Mouse (Mus musculus): ENCODE results near the gene AC161166.1. TPM values are rescaled to one million over a fixed set of nuclear protein-coding genes. Genes with fewer than 3 reads are reported as not detected.

The AC161166.1 gene
- polyA plus RNA-seq, 1 experiment, result not detected

- WGBS, result 79% methylated on average over 7 of the region's 7 CpGs
- no peak for DNase-seq (ENCODE audit: low read depth, low spot score)
Observed at GRCm38 (mm10) chr7:24470356-24470755, 41.9 kb downstream of the AC161166.1 start.

- no peak for DNase-seq (ENCODE audit: low read depth, low spot score)
- 89% methylated on average over 3 of the region's 3 CpGs for WGBS
Observed at GRCm38 (mm10) chr7:24469126-24469525, 43.1 kb downstream of the AC161166.1 start.

GRCm38 (mm10) chr7:24467886-24468285, 44.4 kb downstream of the AC161166.1 start:
- no peak for DNase-seq (ENCODE audit: low read depth, low spot score)
- WGBS, result 81% methylated on average over 5 of the region's 5 CpGs

GRCm38 (mm10) chr7:24466835-24467234, 45.4 kb downstream of the AC161166.1 start:
- WGBS, result 89% methylated on average over 6 of the region's 6 CpGs
- no peak for DNase-seq (ENCODE audit: low read depth, low spot score)

GRCm38 (mm10) chr7:24462388-24463319, 49.6 kb downstream of the AC161166.1 start, which contains the start of gene Plaur:
TSS of gene Plaur (plus strand) at chr7:24462484.
- DNase-seq (ENCODE audit: low read depth, low spot score), result peak; percentile 51
- 1% methylated on average over 27 of the region's 27 CpGs for WGBS

- DNase-seq (ENCODE audit: low read depth, low spot score), result no peak
- 20% methylated on average over 14 of the region's 14 CpGs for WGBS
Observed at GRCm38 (mm10) chr7:24461376-24462051, 50.7 kb downstream of the AC161166.1 start.

Other genes starting within 250 kb of the AC161166.1 start
- gene Zfp93, start 242.0 kb downstream of the AC161166.1 start, polyA plus RNA-seq (2012; rRNA removed), result 1.0 and 1.3 TPM in 2 replicates
- gene Zfp61, start 211.2 kb downstream of the AC161166.1 start, polyA plus RNA-seq (2012; rRNA removed), result 3.8 and 4.1 TPM in 2 replicates
- gene Zfp94, start 195.8 kb downstream of the AC161166.1 start, polyA plus RNA-seq (2012; rRNA removed), result 2.1 and 3.1 TPM in 2 replicates
- gene Tescl, start 178.5 kb downstream of the AC161166.1 start, polyA plus RNA-seq (2012; rRNA removed), result 0.16 TPM in 1 of 2 replicates, not detected in the other
- gene Lypd5, start 163.3 kb downstream of the AC161166.1 start, polyA plus RNA-seq (2012; rRNA removed), result 0.04 TPM in 1 of 2 replicates, not detected in the other
- 76.3 and 90.9 TPM in 2 replicates for gene Kcnn4, start 142.2 kb downstream of the AC161166.1 start, polyA plus RNA-seq (2012; rRNA removed)
- gene Smg9, start 112.8 kb downstream of the AC161166.1 start, polyA plus RNA-seq (2012; rRNA removed), result 40.0 and 42.2 TPM in 2 replicates
- 0.84 TPM in 1 of 2 replicates, not detected in the other for gene Irgc1, start 60.2 kb downstream of the AC161166.1 start, polyA plus RNA-seq (2012; rRNA removed)
- 10.6 and 11.6 TPM in 2 replicates for gene Plaur, start 50.0 kb downstream of the AC161166.1 start, polyA plus RNA-seq (2012; rRNA removed)
- gene Cadm4, start 30.4 kb downstream of the AC161166.1 start, polyA plus RNA-seq (2012; rRNA removed), result 2.0 and 2.7 TPM in 2 replicates
- 6.7 and 7.4 TPM in 2 replicates for gene Zfp428, start 5.4 kb downstream of the AC161166.1 start, polyA plus RNA-seq (2012; rRNA removed)
- gene Irgq, start 18.2 kb upstream of the AC161166.1 start, polyA plus RNA-seq (2012; rRNA removed), result 7.6 and 10.8 TPM in 2 replicates
- 0.23 TPM in 1 of 2 replicates, not detected in the other for gene Pinlyp, start 33.7 kb upstream of the AC161166.1 start, polyA plus RNA-seq (2012; rRNA removed)
- gene Xrcc1, start 33.8 kb upstream of the AC161166.1 start, polyA plus RNA-seq (2012; rRNA removed), result 27.8 and 36.0 TPM in 2 replicates
- gene Ethe1, start 75.1 kb upstream of the AC161166.1 start, polyA plus RNA-seq (2012; rRNA removed), result 56.6 and 77.6 TPM in 2 replicates
- 0.16 and 0.29 TPM in 2 replicates for gene Zfp575, start 75.2 kb upstream of the AC161166.1 start, polyA plus RNA-seq (2012; rRNA removed)
- gene Phldb3, start 98.3 kb upstream of the AC161166.1 start, polyA plus RNA-seq (2012; rRNA removed), result 4.1 and 4.8 TPM in 2 replicates
- gene Lypd3, start 124.1 kb upstream of the AC161166.1 start, polyA plus RNA-seq (2012; rRNA removed), result 0.14 and 0.25 TPM in 2 replicates
- gene Tex101, start 164.2 kb upstream of the AC161166.1 start, polyA plus RNA-seq (2012; rRNA removed), result not detected in 2 replicates
- gene BC049730, start 196.8 kb upstream of the AC161166.1 start, polyA plus RNA-seq (2012; rRNA removed), result not detected in 2 replicates
- gene Gm4763, start 214.5 kb upstream of the AC161166.1 start, polyA plus RNA-seq (2012; rRNA removed), result not detected in 2 replicates
- gene Cd177, start 247.9 kb upstream of the AC161166.1 start, polyA plus RNA-seq (2012; rRNA removed), result 20.1 and 21.8 TPM in 2 replicates

Data from large intestine, adult 2 months (tissue).